Mouse (Mus musculus) C2C12 (cell line): ENCODE measurements around the gene Fam243. TPM values are rescaled to one million over a fixed set of nuclear protein-coding genes. Genes with fewer than 3 reads are reported as not detected.

ENCODE experiments used
- H3K27me3 ChIP-seq: one replicate; pipeline ENCODE4 v1.6.1; 2011; ENCODE audit not compliant: control insufficient read depth, insufficient read depth, insufficient read length
- H3K36me3 ChIP-seq: one replicate; pipeline ENCODE4 v1.6.1; 2011; ENCODE audit not compliant: control insufficient read depth, insufficient read depth
- H3K4me3 ChIP-seq: one replicate; pipeline ENCODE4 v1.5.1; 2011; ENCODE audit warnings: mild to moderate bottlenecking, control low read depth; ENCODE audit not compliant: poor library complexity, insufficient read depth, severe bottlenecking
- H3K79me2 ChIP-seq: one replicate; pipeline ENCODE4 v1.6.1; 2011; ENCODE audit not compliant: control insufficient read depth, insufficient read depth
- H3K79me3 ChIP-seq: one replicate; pipeline ENCODE4 v1.6.1; 2011; ENCODE audit warnings: low read depth, control low read depth
- H3ac ChIP-seq: one replicate; pipeline ENCODE3; 2011; ENCODE audit warnings: low read depth; ENCODE audit not compliant: control insufficient read depth, insufficient read length
- CEBPB ChIP-seq: IDR thresholded peaks from one replicate; pipeline ENCODE4 v1.6.1; 2011; ENCODE audit warnings: low read depth, mild to moderate bottlenecking, control low read depth, moderate library complexity
- CTCF ChIP-seq: IDR thresholded peaks from one replicate; pipeline ENCODE4 v1.5.1; 2011; ENCODE audit not compliant: control insufficient read depth, insufficient read depth, insufficient read length
- FOSL1 ChIP-seq: IDR thresholded peaks from one replicate; pipeline ENCODE4 v1.8.0; 2011; ENCODE audit warnings: mild to moderate bottlenecking, low read length; ENCODE audit not compliant: poor library complexity, insufficient read depth, severe bottlenecking
- MAX ChIP-seq: IDR thresholded peaks from one replicate; pipeline ENCODE4 v1.6.1; 2011; ENCODE audit warnings: mild to moderate bottlenecking, control low read depth
- MYOD1 ChIP-seq: IDR thresholded peaks from one replicate; pipeline ENCODE4 v1.6.1; 2011; ENCODE audit warnings: low read depth; ENCODE audit not compliant: control insufficient read depth, insufficient read length
- MYOG ChIP-seq: IDR thresholded peaks from one replicate; pipeline ENCODE4 v1.6.1; 2011; ENCODE audit not compliant: control insufficient read depth, insufficient read length; ENCODE audit errors: extremely low read depth
- USF1 ChIP-seq: IDR thresholded peaks from one replicate; pipeline ENCODE4 v1.6.1; 2011; ENCODE audit warnings: low read depth, mild to moderate bottlenecking, control low read depth, moderate library complexity
- long read RNA-seq, 2 experiments: library from polyadenylated mRNA; unstranded; transcript quantifications; one replicate each; pipeline ENCODE4 v2.0.0; 2019 to 2020
- polyA plus RNA-seq: library from polyadenylated mRNA; unstranded; fragments of >200 nt; fragmentation: generic; extraction: Trizol; gene quantifications from one replicate; pipeline ENCODE4 v1.2.1, GENCODE M21; 2012; ENCODE audit warnings: missing spikeins

The Fam243 gene
- not detected for polyA plus RNA-seq
- long read RNA-seq, experiment 1 = 0 reads
- long read RNA-seq, experiment 2 = 0 reads

GRCm38 (mm10) chr16:92321341-92321740 lies at the start of gene Fam243:
TSS of gene Fam243 (minus strand) at chr16:92321441.
- H3K79me2 ChIP-seq = no peaks in the 10 kb centered on the region
- H3K36me3 ChIP-seq = no peaks in the 10 kb centered on the region
- TF ChIP-seq FOSL1 (no peak), MYOD1 (no peak), USF1 (no peak), MYOG (no peak), CEBPB (no peak), CTCF (no peak), MAX (no peak)
- peaks cover 28% of the 10 kb centered on the region for H3K27me3 ChIP-seq
- H3K79me3 ChIP-seq = no peaks in the 10 kb centered on the region
- no peak within 1 kb of the TSS for H3K4me3 ChIP-seq
- no peak within 1 kb of the TSS for H3ac ChIP-seq

- no peak overlapping the region for H3ac ChIP-seq
- no peaks in the 10 kb centered on the region for H3K79me2 ChIP-seq
- TF ChIP-seq MAX = no peak
- no peak for TF ChIP-seq CEBPB
- no peak for TF ChIP-seq MYOG
- no peak for TF ChIP-seq MYOD1
- no peak overlapping the region for H3K4me3 ChIP-seq
- no peaks in the 10 kb centered on the region for H3K79me3 ChIP-seq
- H3K36me3 ChIP-seq = no peaks in the 10 kb centered on the region
- H3K27me3 ChIP-seq = peaks cover 6% of the 10 kb centered on the region
Observed at GRCm38 (mm10) chr16:92369260-92369659, 48.0 kb upstream of the Fam243 start.

GRCm38 (mm10) chr16:92365477-92365876 lies 44.2 kb upstream of the Fam243 start:
- Histone ChIP-seq H3K4me3 (no peak overlapping the region), H3K36me3 (no peaks in the 10 kb centered on the region), H3K79me3 (no peaks in the 10 kb centered on the region), H3ac (no peak overlapping the region), H3K79me2 (no peaks in the 10 kb centered on the region), H3K27me3 (peaks cover 26% of the 10 kb centered on the region)
- TF ChIP-seq MAX = no peak
- no peak for TF ChIP-seq CEBPB
- TF ChIP-seq MYOG = no peak
- no peak for TF ChIP-seq FOSL1
- no peak for TF ChIP-seq USF1
- TF ChIP-seq MYOD1 = no peak
- no peak for TF ChIP-seq CTCF

GRCm38 (mm10) chr16:92360711-92361110 lies 39.5 kb upstream of the Fam243 start:
- Histone ChIP-seq H3ac (no peak overlapping the region), H3K36me3 (no peaks in the 10 kb centered on the region), H3K27me3 (peaks cover 47% of the 10 kb centered on the region), H3K4me3 (no peak overlapping the region), H3K79me3 (no peaks in the 10 kb centered on the region), H3K79me2 (no peaks in the 10 kb centered on the region)
- TF ChIP-seq FOSL1 = no peak
- no peak for TF ChIP-seq CEBPB
- no peak for TF ChIP-seq USF1
- TF ChIP-seq MYOG = no peak
- TF ChIP-seq MAX = no peak
- TF ChIP-seq CTCF = no peak
- TF ChIP-seq MYOD1 = no peak

- no peaks in the 10 kb centered on the region for H3K79me3 ChIP-seq
- TF ChIP-seq MYOG (no peak), MYOD1 (no peak), MAX (no peak), USF1 (no peak), CEBPB (no peak), FOSL1 (no peak), CTCF (no peak)
- no peaks in the 10 kb centered on the region for H3K36me3 ChIP-seq
- H3K27me3 ChIP-seq = peaks cover 44% of the 10 kb centered on the region
- H3ac ChIP-seq = no peak within 1 kb of the TSS
- no peak within 1 kb of the TSS for H3K4me3 ChIP-seq
- H3K79me2 ChIP-seq = no peaks in the 10 kb centered on the region
Observed at GRCm38 (mm10) chr16:92359229-92359628, 38.0 kb upstream of the Fam243 start, which contains the start of gene Kcne1. TSS of gene Kcne1 (minus strand) at chr16:92359468.

GRCm38 (mm10) chr16:92358734-92359133 lies 37.5 kb upstream of the Fam243 start:
- Histone ChIP-seq H3K27me3 (peaks cover 40% of the 10 kb centered on the region), H3K4me3 (no peak overlapping the region), H3K36me3 (no peaks in the 10 kb centered on the region), H3K79me3 (no peaks in the 10 kb centered on the region), H3ac (no peak overlapping the region), H3K79me2 (no peaks in the 10 kb centered on the region)
- TF ChIP-seq USF1 (no peak), CTCF (no peak), MYOD1 (no peak), MYOG (no peak), FOSL1 (no peak), MAX (no peak), CEBPB (no peak)
